ENCODE assay signal across 10 mouse cellular contexts in the genomic region with DNA sequence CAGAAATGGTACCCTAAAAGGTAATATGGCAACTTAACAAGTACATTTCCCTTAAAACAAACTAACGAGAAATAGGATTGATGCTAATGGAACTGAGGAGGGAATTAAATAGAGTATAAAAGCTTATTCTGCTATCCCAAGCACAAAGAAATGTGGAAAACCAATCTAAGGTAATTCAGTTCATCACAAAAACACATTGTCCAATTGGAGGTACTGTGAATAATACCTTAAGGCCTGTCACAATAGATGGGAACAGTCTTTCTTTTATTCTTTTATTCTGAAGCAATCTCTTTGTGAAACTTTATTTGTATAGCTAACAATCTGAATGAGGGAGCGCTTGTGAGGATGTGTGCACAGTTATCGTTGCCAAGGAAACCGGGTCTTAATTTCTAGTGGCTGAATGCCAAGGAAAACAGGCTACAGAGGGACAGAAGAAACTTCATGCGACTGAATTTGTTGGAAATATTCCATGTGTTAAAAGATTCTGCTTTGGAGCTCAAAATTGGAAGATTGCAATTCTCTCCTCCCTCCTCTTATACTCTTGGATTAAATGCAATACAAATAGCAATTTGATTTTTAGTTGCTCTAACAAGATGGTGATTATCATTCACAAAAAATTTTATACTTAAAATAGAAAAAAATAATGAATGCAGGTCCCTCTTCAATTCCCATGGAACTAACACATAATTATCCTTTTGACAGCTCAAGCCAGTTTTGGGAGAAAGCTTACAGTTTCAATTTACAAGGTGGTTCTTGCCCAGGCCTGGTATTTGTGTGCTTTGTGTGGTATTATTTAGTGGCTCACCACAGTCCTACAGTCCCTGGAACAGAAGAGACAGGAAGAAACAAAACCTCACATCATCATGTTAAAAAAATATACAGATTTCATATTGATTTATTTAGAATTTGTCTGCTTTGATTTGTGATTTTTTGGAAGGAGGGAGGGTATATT.
A peak's percentile ranks its signal among the peaks of the same experiment; 100 is the strongest.
DNase-seq lines count a peak whose midpoint lies in the region; ATAC-seq and TF ChIP-seq lines count a peak whose summit lies in the region.
"Had no signal": no experiment of that assay in that cellular context is flagged by ENCODE, and none has a peak within 500 bp of the region (broad histone marks: within the 10 kb centered on the region; RNA-seq: fewer than 3 reads in every experiment).

No protein-coding gene starts in this region.

- no peak for TF ChIP-seq EP300 in lung, postnatal 0 days (IDR thresholded peaks at IDR 0.05)

- H3K4me2 ChIP-seq in lung, postnatal 0 days (replicated peaks; ENCODE audit: low read depth, low read length), result no peak overlapping the region
- no peak overlapping the region for H3K4me2 ChIP-seq in forebrain, embryonic 12.5 days

- H3K36me3 ChIP-seq in lung, postnatal 0 days (ENCODE audit: insufficient read depth, low read length), result no peaks in the 10 kb centered on the region
- no peaks in the 10 kb centered on the region for H3K36me3 ChIP-seq in forebrain, embryonic 12.5 days (replicated peaks)

- DNase-seq in lung, postnatal 0 days (ENCODE audit: low spot score), result peak; percentile 23
- DNase-seq in lung, postnatal 36 days, result no peak
- DNase-seq in layer of hippocampus, adult 9-10 months (ENCODE audit: low spot score), result peak; percentile 17
- peak; percentile 14 for DNase-seq in retina, postnatal 7 days (ENCODE audit: low read depth, low spot score)
- no peak for DNase-seq in adrenal gland, postnatal 10 days
- no peak for DNase-seq in heart, adult 11 months
- no peak for DNase-seq in thymus, postnatal 36 days
- DNase-seq: thymus, postnatal 25 days had no signal

- H3K9ac ChIP-seq in lung, postnatal 0 days (replicated peaks; ENCODE audit: low read depth), result no peak overlapping the region
- no peak overlapping the region for H3K9ac ChIP-seq in forebrain, embryonic 12.5 days

- ATAC-seq in lung, postnatal 0 days, result no peak
- ATAC-seq in forebrain, embryonic 12.5 days (ENCODE audit: low FRiP score), result peak; percentile 93

- no peak overlapping the region for H3K4me3 ChIP-seq in lung, postnatal 0 days (ENCODE audit: low read depth, low read length)
- no peak overlapping the region for H3K4me3 ChIP-seq in forebrain, embryonic 12.5 days (replicated peaks)

- TF ChIP-seq CTCF in lung, postnatal 0 days (IDR thresholded peaks at IDR 0.05), result no peak

- H3K27me3 ChIP-seq in lung, postnatal 0 days (replicated peaks; ENCODE audit: insufficient read depth, low read length), result no peaks in the 10 kb centered on the region
- H3K27me3 ChIP-seq in forebrain, embryonic 12.5 days, result no peaks in the 10 kb centered on the region

- 29% methylated on average over 5 of the region's 5 CpGs for WGBS in lung, postnatal 0 days
- WGBS in forebrain, embryonic 12.5 days, result 14% methylated on average over 5 of the region's 5 CpGs

- H3K9me3 ChIP-seq in lung, postnatal 0 days (ENCODE audit: low read length), result no peaks in the 10 kb centered on the region
- no peaks in the 10 kb centered on the region for H3K9me3 ChIP-seq in forebrain, embryonic 12.5 days

- no peak overlapping the region for H3K27ac ChIP-seq in lung, postnatal 0 days (ENCODE audit: low read length)
- 0 out of 2 replicates have a peak overlapping the region, but pooled peaks have one; percentile 25 for H3K27ac ChIP-seq in forebrain, embryonic 12.5 days
- H3K27ac ChIP-seq: macrophage had no signal

- no peaks in the 10 kb centered on the region for H3K4me1 ChIP-seq in lung, postnatal 0 days (ENCODE audit: insufficient read depth, low read depth, low read length)
- peaks cover 17% of the 10 kb centered on the region for H3K4me1 ChIP-seq in forebrain, embryonic 12.5 days

Comparison
In these comparisons a context has a peak if more than half of its experiments do, and no peak if none do; other contexts are left out.
1. DNase-seq: peak in lung, postnatal 0 days (single experiment), layer of hippocampus, adult 9-10 months (single experiment) and retina, postnatal 7 days (single experiment); none in lung, postnatal 36 days (single experiment), adrenal gland, postnatal 10 days (single experiment), heart, adult 11 months (single experiment) and thymus, postnatal 36 days (0 of 2).